Mouse (Mus musculus) adrenal gland, adult (tissue): ENCODE results near the gene Gm3005.
"Not testable (repeated sequence)": the region's sequence is repeated elsewhere in the genome, so short reads cannot be mapped to it uniquely, and the experiment has no call there.

Source experiments
- DNase-seq, 2 experiments: peaks; one replicate each; pipeline ENCODE4 v3.0.0; 2022 to 2023; ENCODE audit warnings: low spot score in 1 of 2; ENCODE audit not compliant: inconsistent age in 2 of 2

The Gm3005 gene

DNA sequence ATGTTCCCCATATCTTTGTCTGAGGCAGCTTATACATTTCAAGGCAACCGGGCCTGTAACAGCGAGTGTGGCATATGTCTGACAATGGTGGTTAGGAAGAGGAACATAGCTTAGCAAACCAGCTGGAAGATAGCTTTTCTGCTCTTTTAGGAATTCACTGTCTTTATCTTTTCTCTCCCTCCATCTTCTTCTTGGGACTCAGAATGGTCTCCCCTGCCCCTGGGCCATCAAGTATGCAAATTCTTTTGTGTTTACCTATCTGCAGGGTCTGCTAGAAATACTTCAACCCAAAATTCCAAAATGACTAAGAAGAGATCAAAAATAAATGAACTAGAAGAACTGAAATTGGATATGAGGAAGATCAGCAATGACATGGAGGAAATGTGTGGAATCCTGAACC, at the start of gene Gm3005:
TSS of gene Gm3005 (plus strand) at position 301 of the 400 bp plus-strand sequence.
- not testable (repeated sequence) for DNase-seq

DNA sequence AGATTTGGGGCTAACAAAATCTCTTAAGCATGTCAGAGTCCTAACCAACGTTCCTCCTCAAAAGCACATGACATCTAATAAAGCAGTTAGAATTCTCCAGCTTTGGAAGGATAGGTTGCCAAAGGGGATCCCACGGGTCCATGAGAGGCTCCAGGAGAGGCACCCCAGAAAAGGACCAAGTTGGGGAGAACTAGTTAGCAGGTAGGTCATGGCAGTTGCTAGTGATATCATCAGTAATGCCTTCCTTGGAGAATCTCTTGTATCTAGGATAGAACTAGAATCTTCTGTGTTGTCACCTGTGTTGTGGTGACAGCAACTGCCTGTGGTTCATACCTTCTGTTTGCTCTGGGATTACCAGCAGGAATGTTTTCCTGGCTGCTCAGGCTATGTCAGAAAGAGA, 33.1 kb upstream of the Gm3005 start, which contains the start of gene Gm10413:
TSS of gene Gm10413 (plus strand) at position 301 of the 400 bp plus-strand sequence.
- not testable (repeated sequence) for DNase-seq

DNA sequence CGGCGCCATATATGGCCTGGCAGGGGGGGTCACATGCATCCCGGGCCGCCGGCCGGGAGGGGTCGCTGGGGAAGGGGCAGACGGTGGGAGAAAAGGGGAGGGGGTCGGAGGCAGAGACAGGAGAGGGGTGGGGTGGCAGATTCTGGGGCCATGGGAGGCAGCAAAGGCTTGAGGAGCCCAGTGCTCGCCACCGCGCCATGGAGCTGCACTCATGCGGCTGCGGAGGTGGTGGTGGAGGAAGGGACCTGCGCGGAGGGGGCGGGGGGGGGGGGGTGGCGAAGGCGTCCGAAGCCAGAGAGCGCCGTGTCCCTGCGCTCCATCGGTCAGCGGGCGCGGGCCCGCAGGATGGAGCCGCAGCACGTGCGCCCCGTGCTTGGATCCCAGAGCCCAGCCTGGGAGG, 15.6 kb upstream of the Gm3005 start, which contains the start of gene Gm10409:
TSS of gene Gm10409 (plus strand) at position 301 of the 400 bp plus-strand sequence.
- not testable (repeated sequence) for DNase-seq

DNA sequence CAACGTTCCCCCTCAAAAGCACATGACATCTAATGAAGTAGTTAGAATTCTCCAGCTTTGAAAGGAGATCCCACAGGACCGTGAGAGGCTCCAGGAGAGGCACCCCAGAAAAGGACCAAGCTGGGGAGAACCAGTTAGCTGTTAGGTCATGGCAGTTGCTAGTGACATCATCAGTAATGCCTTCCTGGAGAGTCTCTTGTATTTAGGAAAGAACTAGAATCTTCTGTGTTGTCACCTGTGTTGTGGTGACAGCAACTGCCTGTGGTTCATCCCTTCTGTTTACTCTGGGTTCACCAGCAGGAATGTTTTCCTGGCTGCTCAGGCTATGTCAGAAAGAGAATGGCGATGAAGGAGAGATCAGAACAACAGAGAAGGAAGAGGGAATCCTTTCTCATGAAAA, 21.2 kb downstream of the Gm3005 start, which contains the start of gene Gm10408:
TSS of gene Gm10408 (plus strand) at position 301 of the 400 bp plus-strand sequence.
- not testable (repeated sequence) for DNase-seq

DNA sequence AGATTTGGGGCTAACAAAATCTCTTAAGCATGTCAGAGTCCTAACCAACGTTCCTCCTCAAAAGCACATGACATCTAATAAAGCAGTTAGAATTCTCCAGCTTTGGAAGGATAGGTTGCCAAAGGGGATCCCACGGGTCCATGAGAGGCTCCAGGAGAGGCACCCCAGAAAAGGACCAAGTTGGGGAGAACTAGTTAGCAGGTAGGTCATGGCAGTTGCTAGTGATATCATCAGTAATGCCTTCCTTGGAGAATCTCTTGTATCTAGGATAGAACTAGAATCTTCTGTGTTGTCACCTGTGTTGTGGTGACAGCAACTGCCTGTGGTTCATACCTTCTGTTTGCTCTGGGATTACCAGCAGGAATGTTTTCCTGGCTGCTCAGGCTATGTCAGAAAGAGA, 206.3 kb downstream of the Gm3005 start, which contains the start of gene Gm3012:
TSS of gene Gm3012 (plus strand) at position 301 of the 400 bp plus-strand sequence.
- not testable (repeated sequence) for DNase-seq
